Mouse (Mus musculus): ENCODE results near the gene Lrrc28.

DNA sequence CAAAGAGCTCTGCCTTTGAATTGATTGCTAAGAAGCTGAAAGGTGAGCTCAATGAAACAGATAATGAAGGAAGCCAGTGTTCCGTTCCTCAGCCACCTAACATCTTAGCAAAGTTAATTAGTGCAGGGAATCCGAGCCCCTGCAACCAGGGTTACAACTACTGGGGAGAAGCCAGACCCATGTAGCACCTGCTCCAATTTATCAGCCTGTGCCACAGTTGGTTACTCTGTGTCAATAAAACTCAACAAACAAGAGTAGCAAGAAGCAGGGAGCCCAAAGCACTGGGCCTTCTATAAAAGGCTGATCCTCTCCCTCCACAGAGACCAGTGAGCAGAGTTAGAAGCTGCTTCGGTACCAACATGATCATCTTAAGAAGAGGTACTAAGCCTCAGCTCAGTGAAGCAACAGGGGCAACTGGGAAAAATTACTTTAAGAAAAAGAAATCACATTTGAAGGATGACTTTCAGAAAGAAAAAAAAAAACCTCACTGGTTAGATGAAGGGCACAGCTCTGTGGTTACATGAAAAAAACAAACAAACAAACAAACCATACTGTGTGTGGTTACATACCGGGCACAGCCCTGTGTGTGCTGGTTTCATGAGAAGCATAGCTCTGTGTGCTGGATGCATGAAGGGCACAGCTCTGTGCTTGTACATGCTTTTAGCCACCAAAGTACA lies 36.6 kb downstream of the Lrrc28 start:
- TF ChIP-seq POLR2A (IDR thresholded peaks at IDR 0.05; ENCODE audit: low read depth, low read length) (no peak), CTCF (IDR thresholded peaks at IDR 0.05; ENCODE audit: extremely low read depth, insufficient read depth, insufficient read length, insufficient replicate concordance) (no peak)

Measured in spleen, adult 2 months (tissue).